Mouse (Mus musculus): ENCODE results near the gene Eaf2.
"Not testable (repeated sequence)": the region's sequence is repeated elsewhere in the genome, so short reads cannot be mapped to it uniquely, and the experiment has no call there.

Eaf2 gene

GRCm38 (mm10) chr16:36851202-36851601 lies 23.6 kb downstream of the Eaf2 start:
- intact Hi-C loops (cut with DNase I) = no loop called here

GRCm38 (mm10) chr16:36846894-36847293 lies 27.9 kb downstream of the Eaf2 start:
- intact Hi-C loops (cut with DNase I) = not testable (repeated sequence)

- intact Hi-C loops (cut with DNase I) = no loop called here
Observed at GRCm38 (mm10) chr16:36828820-36829219, 46.0 kb downstream of the Eaf2 start.

- intact Hi-C loops (cut with DNase I) = no loop called here
Observed at GRCm38 (mm10) chr16:36828054-36828786, 46.6 kb downstream of the Eaf2 start, which contains the start of gene Iqcb1. TSS of gene Iqcb1 (plus strand) at chr16:36828385.

GRCm38 (mm10) chr16:36827611-36828053 lies 47.2 kb downstream of the Eaf2 start:
- intact Hi-C loops (cut with DNase I) = no loop called here

GRCm38 (mm10) chr16:36821474-36821873 lies 53.3 kb downstream of the Eaf2 start:
- intact Hi-C loops (cut with DNase I) = no loop called here

GRCm38 (mm10) chr16:36820747-36821146 lies 54.1 kb downstream of the Eaf2 start:
- intact Hi-C loops (cut with DNase I) = no loop called here

GRCm38 (mm10) chr16:36820016-36820415 lies 54.8 kb downstream of the Eaf2 start:
- intact Hi-C loops (cut with DNase I) = no loop called here

- intact Hi-C loops (cut with DNase I) = loop anchor here (2.0 to 10.0 kb wide), 3 partner anchors 93 to 345 kb away; partner anchors contain the start of gene Polq
Observed at GRCm38 (mm10) chr16:36817321-36817926, 57.4 kb downstream of the Eaf2 start.

- intact Hi-C loops (cut with DNase I) = loop anchor here (2.0 to 10.0 kb wide), 3 partner anchors 92 to 344 kb away; partner anchors contain the start of gene Polq
Observed at GRCm38 (mm10) chr16:36816916-36817315, 57.9 kb downstream of the Eaf2 start.

- intact Hi-C loops (cut with DNase I) = loop anchor here (10.0 kb wide), 2 partner anchors 89 to 201 kb away; partner anchors contain the start of gene Polq
Observed at GRCm38 (mm10) chr16:36813680-36814079, 61.1 kb downstream of the Eaf2 start.

- intact Hi-C loops (cut with DNase I) = no loop called here
Observed at GRCm38 (mm10) chr16:36808616-36809015, 66.2 kb downstream of the Eaf2 start.

GRCm38 (mm10) chr16:36802361-36802760 lies 72.4 kb downstream of the Eaf2 start:
- intact Hi-C loops (cut with DNase I) = no loop called here

- intact Hi-C loops (cut with DNase I) = no loop called here
Observed at GRCm38 (mm10) chr16:36798334-36798733, 76.5 kb downstream of the Eaf2 start.

GRCm38 (mm10) chr16:36794976-36795375 lies 79.8 kb downstream of the Eaf2 start:
- intact Hi-C loops (cut with DNase I) = no loop called here

GRCm38 (mm10) chr16:36790166-36790565 lies 84.6 kb downstream of the Eaf2 start:
- intact Hi-C loops (cut with DNase I) = no loop called here

- intact Hi-C loops (cut with DNase I) = no loop called here
Observed at GRCm38 (mm10) chr16:36786466-36786865, 88.3 kb downstream of the Eaf2 start.

- intact Hi-C loops (cut with DNase I) = no loop called here
Observed at GRCm38 (mm10) chr16:36784594-36785313, 90.0 kb downstream of the Eaf2 start, which contains the start of gene Slc15a2. TSS of gene Slc15a2 (minus strand) at chr16:36784962.

- intact Hi-C loops (cut with DNase I) = no loop called here
Observed at GRCm38 (mm10) chr16:36784146-36784545, 90.7 kb downstream of the Eaf2 start.

GRCm38 (mm10) chr16:36775658-36776057 lies 99.1 kb downstream of the Eaf2 start:
- intact Hi-C loops (cut with DNase I) = no loop called here

GRCm38 (mm10) chr16:36772996-36773395 lies 101.8 kb downstream of the Eaf2 start:
- intact Hi-C loops (cut with DNase I) = no loop called here

- intact Hi-C loops (cut with DNase I) = no loop called here
Observed at GRCm38 (mm10) chr16:36771703-36772102, 103.1 kb downstream of the Eaf2 start.
